Mouse (Mus musculus) testis, adult 2 months (tissue): ENCODE measurements around the gene Trim44.

Experiments
- CTCF ChIP-seq: fragments of 200-500 bp; IDR thresholded peaks from 2 replicates; pipeline ENCODE4 v1.5.1; 2012; ENCODE audit warnings: low read depth, mild to moderate bottlenecking, inconsistent platforms, low read length, moderate library complexity; ENCODE audit not compliant: control insufficient read depth, insufficient read depth, insufficient replicate concordance
- POLR2A ChIP-seq: fragments of 200-500 bp; IDR thresholded peaks from 2 replicates; pipeline ENCODE4 v1.6.1; 2012; ENCODE audit warnings: low read depth, mild to moderate bottlenecking, inconsistent platforms, low read length, moderate library complexity; ENCODE audit not compliant: control insufficient read depth

- no peak for TF ChIP-seq CTCF
- no peak for TF ChIP-seq POLR2A
Observed at GRCm38 (mm10) chr2:102433879-102434278, 26.3 kb upstream of the Trim44 start.
